Mouse (Mus musculus) C2C12 (cell line): ENCODE measurements at regions not wholly inside any gene's neighbourhood (a gene's known extent, or its start where the extent isn't known, plus 50 kb on each side); places are given as distances from the start of the nearest gene placed in this dataset.

ENCODE experiments used
- H3K27me3 ChIP-seq: one replicate; pipeline ENCODE4 v1.6.1; 2011; ENCODE audit not compliant: control insufficient read depth, insufficient read depth, insufficient read length
- H3K36me3 ChIP-seq: one replicate; pipeline ENCODE4 v1.6.1; 2011; ENCODE audit not compliant: control insufficient read depth, insufficient read depth
- H3K4me3 ChIP-seq: one replicate; pipeline ENCODE4 v1.5.1; 2011; ENCODE audit warnings: mild to moderate bottlenecking, control low read depth; ENCODE audit not compliant: poor library complexity, insufficient read depth, severe bottlenecking
- H3K79me2 ChIP-seq: one replicate; pipeline ENCODE4 v1.6.1; 2011; ENCODE audit not compliant: control insufficient read depth, insufficient read depth
- H3K79me3 ChIP-seq: one replicate; pipeline ENCODE4 v1.6.1; 2011; ENCODE audit warnings: low read depth, control low read depth
- H3ac ChIP-seq: one replicate; pipeline ENCODE3; 2011; ENCODE audit warnings: low read depth; ENCODE audit not compliant: control insufficient read depth, insufficient read length
- CEBPB ChIP-seq: IDR thresholded peaks from one replicate; pipeline ENCODE4 v1.6.1; 2011; ENCODE audit warnings: low read depth, mild to moderate bottlenecking, control low read depth, moderate library complexity
- CTCF ChIP-seq: IDR thresholded peaks from one replicate; pipeline ENCODE4 v1.5.1; 2011; ENCODE audit not compliant: control insufficient read depth, insufficient read depth, insufficient read length
- FOSL1 ChIP-seq: IDR thresholded peaks from one replicate; pipeline ENCODE4 v1.8.0; 2011; ENCODE audit warnings: mild to moderate bottlenecking, low read length; ENCODE audit not compliant: poor library complexity, insufficient read depth, severe bottlenecking
- MAX ChIP-seq: IDR thresholded peaks from one replicate; pipeline ENCODE4 v1.6.1; 2011; ENCODE audit warnings: mild to moderate bottlenecking, control low read depth
- MYOD1 ChIP-seq: IDR thresholded peaks from one replicate; pipeline ENCODE4 v1.6.1; 2011; ENCODE audit warnings: low read depth; ENCODE audit not compliant: control insufficient read depth, insufficient read length
- MYOG ChIP-seq: IDR thresholded peaks from one replicate; pipeline ENCODE4 v1.6.1; 2011; ENCODE audit not compliant: control insufficient read depth, insufficient read length; ENCODE audit errors: extremely low read depth
- USF1 ChIP-seq: IDR thresholded peaks from one replicate; pipeline ENCODE4 v1.6.1; 2011; ENCODE audit warnings: low read depth, mild to moderate bottlenecking, control low read depth, moderate library complexity

- TF ChIP-seq MYOD1 (no peak), MAX (no peak), MYOG (no peak), CEBPB (no peak), USF1 (no peak), CTCF (no peak), FOSL1 (no peak)
- Histone ChIP-seq H3K36me3 (no peaks in the 10 kb centered on the region), H3K79me3 (no peaks in the 10 kb centered on the region), H3K79me2 (no peaks in the 10 kb centered on the region), H3K27me3 (no peaks in the 10 kb centered on the region), H3ac (no peak overlapping the region), H3K4me3 (no peak overlapping the region)
These were observed 641.9 kb downstream of the Dok5 start for GRCm38 (mm10) chr2:171373457-171373856.

GRCm38 (mm10) chr2:171373016-171373415 is 641.4 kb downstream of the Dok5 start:
- H3K79me2 ChIP-seq: no peaks in the 10 kb centered on the region
- TF ChIP-seq FOSL1: no peak
- TF ChIP-seq MYOD1: no peak
- no peak for TF ChIP-seq MYOG
- no peaks in the 10 kb centered on the region for H3K36me3 ChIP-seq
- H3K4me3 ChIP-seq: no peak overlapping the region
- no peaks in the 10 kb centered on the region for H3K79me3 ChIP-seq
- H3K27me3 ChIP-seq: no peaks in the 10 kb centered on the region
- H3ac ChIP-seq: no peak overlapping the region

GRCm38 (mm10) chr2:171371751-171372150 is 640.1 kb downstream of the Dok5 start:
- TF ChIP-seq MYOG (no peak), CEBPB (no peak), USF1 (no peak), FOSL1 (no peak), MYOD1 (no peak), CTCF (no peak), MAX (no peak)
- Histone ChIP-seq H3K79me3 (no peaks in the 10 kb centered on the region), H3K36me3 (no peaks in the 10 kb centered on the region), H3K79me2 (no peaks in the 10 kb centered on the region), H3K4me3 (no peak overlapping the region), H3ac (no peak overlapping the region), H3K27me3 (no peaks in the 10 kb centered on the region)

GRCm38 (mm10) chr2:171365553-171365952 is 633.9 kb downstream of the Dok5 start:
- TF ChIP-seq FOSL1 (no peak), USF1 (no peak), MYOG (no peak), CEBPB (no peak), CTCF (no peak), MAX (no peak), MYOD1 (no peak)
- Histone ChIP-seq H3K4me3 (no peak overlapping the region), H3K36me3 (no peaks in the 10 kb centered on the region), H3K79me3 (no peaks in the 10 kb centered on the region), H3K79me2 (no peaks in the 10 kb centered on the region), H3ac (no peak overlapping the region), H3K27me3 (no peaks in the 10 kb centered on the region)

GRCm38 (mm10) chr2:171364621-171365020 is 633.0 kb downstream of the Dok5 start:
- TF ChIP-seq CTCF: no peak
- no peak for TF ChIP-seq MYOD1
- TF ChIP-seq MAX: no peak
- no peak for TF ChIP-seq MYOG
- TF ChIP-seq FOSL1: no peak
- no peak for TF ChIP-seq USF1
- no peak for TF ChIP-seq CEBPB
- no peak overlapping the region for H3K4me3 ChIP-seq
- no peaks in the 10 kb centered on the region for H3K79me3 ChIP-seq
- H3K36me3 ChIP-seq: no peaks in the 10 kb centered on the region
- no peaks in the 10 kb centered on the region for H3K79me2 ChIP-seq
- H3K27me3 ChIP-seq: no peaks in the 10 kb centered on the region
- H3ac ChIP-seq: no peak overlapping the region

GRCm38 (mm10) chr2:171363381-171363780 is 631.8 kb downstream of the Dok5 start:
- TF ChIP-seq FOSL1 (no peak), CTCF (no peak), MAX (no peak), MYOD1 (no peak), CEBPB (no peak), USF1 (no peak), MYOG (no peak)
- Histone ChIP-seq H3K79me3 (no peaks in the 10 kb centered on the region), H3K36me3 (no peaks in the 10 kb centered on the region)

More at GRCm38 (mm10) chr2:171363381-171363780, 631.8 kb downstream of the Dok5 start:
- no peaks in the 10 kb centered on the region for H3K79me2 ChIP-seq
- no peak overlapping the region for H3ac ChIP-seq
- H3K27me3 ChIP-seq: no peaks in the 10 kb centered on the region
- no peak overlapping the region for H3K4me3 ChIP-seq
